Mouse (Mus musculus): ENCODE results near the gene Tmsb10.

The Tmsb10 gene

DNA sequence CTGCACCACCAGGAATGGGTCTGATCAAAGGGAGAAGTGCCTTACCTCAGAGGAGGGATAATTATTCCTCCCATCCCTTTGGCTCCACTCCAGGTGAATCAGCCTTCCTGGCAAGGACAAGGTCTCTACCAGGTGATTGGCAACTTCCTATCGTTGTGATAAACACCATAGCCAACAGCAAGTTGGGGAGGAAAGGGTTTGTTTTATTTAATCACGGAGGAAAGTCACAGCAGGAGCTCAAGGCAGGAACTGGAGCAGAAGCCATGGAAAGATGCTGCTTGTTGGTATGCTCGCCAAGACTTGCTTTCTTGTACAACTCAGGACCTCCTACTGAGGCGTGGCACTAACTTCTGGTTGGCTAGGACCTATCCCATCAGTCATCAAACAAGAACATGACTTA, 47.3 kb downstream of the Tmsb10 start:
- no peak for DNase-seq (ENCODE audit: low read depth, low spot score)
